Mouse (Mus musculus) bone marrow, adult 2 months (tissue): Measurements from ENCODE around the gene Taf10.

Experiments
- CTCF ChIP-seq: fragments of 200-500 bp; IDR thresholded peaks from 2 replicates; pipeline ENCODE4 v1.5.1; 2011; ENCODE audit warnings: low read length, control low read depth; ENCODE audit not compliant: control insufficient read depth, insufficient read depth
- POLR2A ChIP-seq: fragments of 200-500 bp; IDR thresholded peaks from 2 replicates; pipeline ENCODE4 v1.6.1; 2011; ENCODE audit warnings: low read depth, mild to moderate bottlenecking, control low read depth, low read length, borderline replicate concordance; ENCODE audit not compliant: control insufficient read depth

- TF ChIP-seq POLR2A (no peak), CTCF (no peak)
Observed at GRCm38 (mm10) chr7:105708733-105709132, 35.4 kb downstream of the Taf10 start.
